Mouse (Mus musculus) left cerebral cortex, postnatal 25 days (tissue): ENCODE measurements around the gene Lefty2. TPM values are rescaled to one million over a fixed set of nuclear protein-coding genes. Genes with fewer than 3 reads are reported as not detected.

Experiments
- DNase-seq, 2 experiments: peaks; one replicate each; pipeline ENCODE4 v3.0.0; 2022; ENCODE audit warnings: low spot score in 2 of 2, mixed read lengths in 1 of 2
- intact Hi-C: fragments of 180-260 bp; cut with DNase I; formaldehyde crosslinking; loops from one replicate; pipeline ENCODE4 v1.15.1; 2025
- total RNA-seq, 2 experiments: library from RNA; stranded (reverse); gene quantifications; 2 replicates each; pipeline ENCODE4 v1.2.3; 2021

Gene Lefty2
- total RNA-seq = 1 to 10 TPM in 1 of 2 experiments, under 1 TPM in 1; 0.37 to 2.0 TPM

DNA sequence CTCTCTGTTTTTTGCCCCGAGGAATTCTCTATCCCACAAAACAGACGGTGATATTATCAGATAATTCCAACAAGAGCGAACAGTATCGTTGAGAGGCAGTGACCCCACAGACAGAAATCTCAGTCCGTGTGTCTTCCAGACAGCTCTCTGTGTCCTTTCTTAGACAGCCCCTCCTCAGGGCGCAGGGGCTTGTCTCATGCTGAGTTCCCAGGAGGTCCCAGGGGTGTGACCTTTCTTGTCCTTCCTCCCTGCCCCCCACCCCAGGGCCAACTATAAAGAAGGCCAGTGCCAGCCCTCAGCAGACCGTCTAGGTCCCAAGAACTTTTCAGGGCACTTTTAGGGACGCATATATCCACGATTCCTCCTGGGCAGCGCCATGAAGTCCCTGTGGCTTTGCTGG, at the start of gene Lefty2:
TSS of gene Lefty2 (plus strand) at position 301 of the 400 bp plus-strand sequence.
- intact Hi-C loops = no loop called here
- DNase-seq = no peak

GRCm38 (mm10) chr1:180848114-180848510, 44.8 kb upstream of the Lefty2 start:
- intact Hi-C loops = loop anchor here (2.0 to 5.0 kb wide), 2 partner anchors 71 to 126 kb away; no protein-coding TSS in a partner anchor
- peak; percentile 70 to 89 for DNase-seq

DNA sequence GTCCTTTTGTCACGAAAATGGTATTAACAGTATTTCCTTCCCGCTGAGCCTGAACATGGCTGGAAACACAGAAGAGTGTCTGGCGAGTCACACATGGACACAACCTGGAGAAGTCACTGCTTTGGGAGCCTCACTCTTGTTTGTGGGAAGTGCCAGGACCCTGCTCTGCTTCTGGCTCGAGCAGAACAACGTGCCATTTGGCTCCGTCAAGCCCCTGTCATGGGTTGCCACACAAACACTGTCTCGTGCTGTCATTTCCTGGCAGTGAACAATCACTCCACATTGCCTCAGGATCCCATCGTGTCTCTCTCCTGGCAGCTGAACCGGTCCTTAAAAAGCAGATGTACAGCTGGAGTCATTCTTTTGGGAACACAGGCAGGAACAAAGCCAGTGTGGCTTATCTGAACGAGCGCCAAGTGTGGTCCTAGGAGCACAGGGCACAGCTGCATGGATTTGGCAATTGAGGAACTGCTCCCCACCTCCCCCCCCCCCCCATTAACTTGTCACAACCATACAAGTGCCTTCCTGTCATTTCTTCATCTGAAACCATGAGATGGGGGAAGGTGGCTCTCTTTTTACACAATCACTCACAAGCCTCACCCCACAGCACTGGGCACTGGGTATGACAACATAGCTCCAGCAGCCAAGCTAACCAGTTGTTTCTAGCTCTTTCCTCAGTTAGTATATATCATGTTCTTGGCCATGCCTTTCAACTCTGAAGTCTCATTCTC, 44.2 kb upstream of the Lefty2 start:
- intact Hi-C loops = loop anchor here (2.0 to 5.0 kb wide), 2 partner anchors 72 to 126 kb away; no protein-coding TSS in a partner anchor
- DNase-seq = peak; percentile 36 to 42

DNA sequence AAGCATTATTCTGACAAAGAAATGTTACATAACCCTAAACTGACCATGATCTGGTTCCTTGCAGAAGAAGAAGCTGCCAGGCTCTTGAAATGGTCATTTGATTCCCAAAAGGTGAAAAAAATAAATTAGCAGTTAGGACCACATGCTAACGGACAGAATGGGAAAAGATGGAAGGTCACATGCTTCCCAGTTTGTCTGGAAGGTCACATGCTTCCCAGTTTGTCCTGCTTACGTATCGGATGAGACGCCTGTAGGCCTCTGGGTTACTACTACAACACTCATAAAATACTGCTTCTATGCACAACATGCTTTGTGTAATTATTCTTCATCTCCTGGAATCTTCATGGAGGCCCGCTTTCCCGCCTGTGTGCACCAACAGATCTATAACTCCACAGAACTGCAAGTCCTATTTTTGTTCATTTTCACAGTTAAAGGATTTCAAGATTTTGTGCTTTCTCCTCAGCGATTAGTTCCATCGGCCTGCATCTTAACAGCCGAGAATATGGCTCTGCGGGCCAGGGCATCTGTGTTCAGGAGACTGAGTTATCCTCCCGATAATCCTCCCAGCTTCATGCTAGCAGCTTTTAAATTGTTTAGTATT, 43.1 kb upstream of the Lefty2 start:
- intact Hi-C loops = loop anchor here (1.0 to 5.0 kb wide), 3 partner anchors 36 to 128 kb away; partner anchors contain the start of gene H3f3a
- DNase-seq = no peak

DNA sequence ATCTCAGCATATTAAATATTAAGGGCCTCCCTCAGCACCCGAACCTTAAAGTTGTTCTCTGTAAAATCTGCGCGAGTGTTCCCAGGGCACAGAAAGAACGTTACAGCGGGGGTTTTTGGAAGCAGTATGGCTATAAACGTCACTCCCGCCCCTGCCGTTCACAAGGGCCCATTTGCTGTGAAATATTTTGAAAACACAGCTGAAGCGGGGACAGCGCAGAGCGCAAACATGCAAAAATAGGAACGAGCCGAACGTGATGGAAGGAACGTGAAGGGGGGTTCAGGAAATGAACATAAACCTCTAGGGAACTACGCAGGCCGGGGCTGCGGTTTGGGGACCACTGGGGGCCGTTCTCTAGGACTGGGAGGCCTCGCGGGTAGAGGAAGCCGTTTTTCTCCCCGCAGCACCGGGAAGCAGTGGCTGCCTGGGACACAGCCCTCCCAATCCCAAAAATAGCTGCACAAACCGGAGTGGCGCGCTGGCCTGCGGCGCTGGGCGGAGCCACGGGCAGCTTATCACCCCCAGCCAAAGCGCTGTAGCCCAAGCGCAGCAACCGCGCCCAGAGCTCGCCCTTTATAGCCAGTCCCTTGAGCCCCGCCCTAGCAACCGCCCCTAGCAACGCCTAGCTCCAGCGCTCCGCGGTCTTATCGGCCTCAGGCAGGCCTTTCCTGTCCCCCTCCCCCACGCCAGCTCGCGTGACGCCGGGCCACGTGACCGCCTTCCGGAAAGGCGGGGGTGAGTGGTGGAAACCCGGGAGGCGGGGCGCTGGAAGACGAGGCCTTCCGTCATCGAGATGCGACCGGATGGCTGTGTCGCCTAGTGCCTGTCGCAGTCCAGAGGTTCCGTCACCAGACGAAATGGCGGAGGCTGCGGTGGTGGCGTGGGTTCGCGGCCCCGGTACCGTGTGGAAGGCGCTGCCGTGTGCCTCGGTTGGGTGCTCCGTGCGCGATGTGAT, 42.3 kb upstream of the Lefty2 start, which contains the start of gene Sde2:
TSS of gene Sde2 (plus strand) at position 812 of the 955 bp plus-strand sequence.
- intact Hi-C loops = loop anchor here (1.0 kb wide), 1 partner anchor 37 kb away; the partner anchor contains the start of gene H3f3a
- DNase-seq = peak; percentile 100

GRCm38 (mm10) chr1:180858763-180859162, 34.1 kb upstream of the Lefty2 start:
- no peak for DNase-seq
- intact Hi-C loops = no loop called here

GRCm38 (mm10) chr1:180860030-180860429, 32.9 kb upstream of the Lefty2 start:
- DNase-seq = no peak
- intact Hi-C loops = no loop called here

DNA sequence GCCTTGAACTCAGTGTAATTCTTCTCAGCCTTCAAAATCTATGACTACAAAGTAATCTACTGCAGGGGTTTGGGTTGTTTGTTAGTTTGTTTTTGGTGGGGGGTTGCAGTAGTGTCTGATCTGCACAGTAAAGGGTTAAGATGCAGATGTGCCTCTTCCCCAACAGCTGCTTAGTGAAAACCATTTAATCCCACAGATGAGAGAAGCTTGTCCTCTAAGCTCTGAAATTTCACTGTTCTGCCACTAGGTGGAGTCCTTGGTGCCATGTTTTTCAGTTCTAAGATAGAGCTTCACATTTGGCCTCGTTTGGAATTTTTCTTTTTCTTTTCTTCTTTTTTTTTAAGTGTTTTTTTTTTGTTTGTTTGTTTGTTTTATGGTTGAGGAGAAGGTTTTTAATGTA, 29.3 kb upstream of the Lefty2 start:
- intact Hi-C loops = no loop called here
- peak; percentile 17 to 25 for DNase-seq

DNA sequence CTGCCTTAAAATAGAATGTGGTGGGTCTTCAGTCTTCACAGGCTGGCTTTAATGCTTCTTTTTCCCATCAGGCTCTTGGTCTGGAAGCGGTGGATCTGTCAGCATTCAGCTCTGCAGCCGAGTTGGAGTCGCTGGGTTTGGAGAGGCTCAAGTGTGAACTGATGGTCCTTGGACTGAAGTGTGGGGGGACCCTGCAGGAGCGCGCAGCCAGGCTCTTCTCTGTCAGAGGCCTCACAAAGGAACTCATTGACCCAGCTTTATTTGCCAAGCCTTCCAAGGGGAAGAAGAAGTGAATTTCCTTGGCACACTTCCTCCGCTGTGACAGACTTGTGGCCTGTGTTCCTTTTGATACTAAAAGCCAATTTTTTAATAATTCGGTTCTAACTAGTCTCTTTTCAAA, 26.9 kb upstream of the Lefty2 start:
- DNase-seq = no peak
- intact Hi-C loops = no loop called here

GRCm38 (mm10) chr1:180870122-180870650, 22.7 kb upstream of the Lefty2 start:
- intact Hi-C loops = no loop called here
- DNase-seq = no peak

- no peak for DNase-seq
- intact Hi-C loops = no loop called here
These were observed 18.9 kb upstream of the Lefty2 start for GRCm38 (mm10) chr1:180873861-180874484.

GRCm38 (mm10) chr1:180874615-180875014, 18.3 kb upstream of the Lefty2 start:
- intact Hi-C loops = no loop called here
- DNase-seq = no peak

- no peak for DNase-seq
- intact Hi-C loops = no loop called here
These were observed 17.8 kb upstream of the Lefty2 start for GRCm38 (mm10) chr1:180875126-180875525.

- intact Hi-C loops = no loop called here
- DNase-seq = no peak
These were observed 15.4 kb upstream of the Lefty2 start for GRCm38 (mm10) chr1:180877466-180877865.

DNA sequence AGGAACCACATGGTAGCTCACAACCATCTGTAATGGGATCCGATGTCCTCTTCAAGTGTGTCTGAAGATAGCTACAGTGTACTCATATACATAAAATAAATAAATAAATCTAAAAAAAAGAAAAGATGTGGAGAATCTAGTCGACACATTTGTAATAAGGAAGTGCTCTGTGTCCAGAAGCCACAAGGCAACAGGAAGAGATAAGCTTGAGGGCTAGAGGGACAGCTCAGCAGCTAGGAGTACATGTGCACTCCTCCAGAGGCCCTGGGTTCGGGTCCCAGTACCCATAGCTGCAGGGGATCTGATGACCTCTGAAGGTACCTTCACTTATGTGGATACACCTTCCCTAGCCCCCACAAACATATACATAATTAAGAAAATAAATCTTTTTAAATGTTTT, 11.1 kb upstream of the Lefty2 start:
- no peak for DNase-seq
- intact Hi-C loops = no loop called here

- intact Hi-C loops = no loop called here
- no peak for DNase-seq
These were observed 9.2 kb upstream of the Lefty2 start for GRCm38 (mm10) chr1:180883731-180884130.

GRCm38 (mm10) chr1:180884484-180884883, 8.4 kb upstream of the Lefty2 start:
- intact Hi-C loops = no loop called here

GRCm38 (mm10) chr1:180888556-180889042, 4.3 kb upstream of the Lefty2 start:
- intact Hi-C loops = no loop called here
- DNase-seq = no peak

More at GRCm38 (mm10) chr1:180884484-180884883, 8.4 kb upstream of the Lefty2 start:
- DNase-seq = no peak

- intact Hi-C loops = no loop called here
- DNase-seq = no peak
These were observed 3.7 kb upstream of the Lefty2 start for GRCm38 (mm10) chr1:180889172-180889571.
